15 mouse cellular contexts compared by ENCODE assay signal in the genomic region with DNA sequence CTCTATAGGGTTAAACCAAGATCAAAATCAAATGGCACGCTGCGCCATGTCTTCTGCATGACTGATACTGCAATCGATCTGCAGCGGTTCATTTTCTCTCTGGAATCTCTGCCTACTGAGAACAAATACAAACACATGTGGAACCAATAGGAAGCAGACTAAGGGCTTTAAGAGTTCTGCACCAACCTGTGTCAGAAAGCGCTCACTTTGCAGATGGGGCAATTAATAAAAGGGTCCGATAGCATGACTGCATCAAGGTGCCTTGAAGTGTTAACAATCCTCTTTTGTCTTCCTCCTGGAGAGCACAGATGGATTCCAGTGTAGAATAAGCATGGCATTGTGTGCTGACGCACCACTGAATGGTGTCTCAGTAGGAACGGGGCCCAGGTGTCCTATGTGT.
DNase-seq lines count a peak whose midpoint lies in the region; ATAC-seq and TF ChIP-seq lines count a peak whose summit lies in the region.
"Had no signal": no experiment of that assay in that cellular context is flagged by ENCODE, and none has a peak within 500 bp of the region (broad histone marks: within the 10 kb centered on the region; RNA-seq: fewer than 3 reads in every experiment).

No protein-coding gene starts in this region.

- no peak overlapping the region for H3K9ac ChIP-seq in forebrain, embryonic 12.5 days
- no peak overlapping the region for H3K9ac ChIP-seq in forebrain, postnatal 0 days
- H3K9ac ChIP-seq in midbrain, embryonic 11.5 days (ENCODE audit: low read length) = no peak overlapping the region
- no peak overlapping the region for H3K9ac ChIP-seq in midbrain, postnatal 0 days (replicated peaks; ENCODE audit: low read length, poor library complexity, severe bottlenecking)
- H3K9ac ChIP-seq: limb, embryonic 15.5 days; lung, embryonic 14.5 days had no signal

- ATAC-seq in forebrain, embryonic 12.5 days (ENCODE audit: low FRiP score) = peak; percentile 44; the same call in 1 of the 2 replicates
- no peak for ATAC-seq in forebrain, postnatal 0 days
- peak; percentile 40; the same call in 1 of the 2 replicates for ATAC-seq in midbrain, embryonic 11.5 days (ENCODE audit: low FRiP score)
- no peak; the same call in 1 of the 2 replicates for ATAC-seq in midbrain, postnatal 0 days (ENCODE audit: low FRiP score)
- ATAC-seq in frontal cortex, adult (ENCODE audit: low TSS enrichment) = no peak

- no peaks in the 10 kb centered on the region for H3K9me3 ChIP-seq in forebrain, embryonic 12.5 days
- no peaks in the 10 kb centered on the region for H3K9me3 ChIP-seq in forebrain, postnatal 0 days (ENCODE audit: low read length)
- H3K9me3 ChIP-seq in midbrain, embryonic 11.5 days (ENCODE audit: control insufficient read depth, low read length) = no peaks in the 10 kb centered on the region
- H3K9me3 ChIP-seq in midbrain, postnatal 0 days (ENCODE audit: low read length) = no peaks in the 10 kb centered on the region
- no peaks in the 10 kb centered on the region for H3K9me3 ChIP-seq in limb, embryonic 10.5 days (replicated peaks)
- H3K9me3 ChIP-seq: limb, embryonic 15.5 days had no signal

- no peak overlapping the region for H3K4me2 ChIP-seq in forebrain, embryonic 12.5 days
- no peak overlapping the region for H3K4me2 ChIP-seq in forebrain, postnatal 0 days (ENCODE audit: low read depth)
- no peak overlapping the region for H3K4me2 ChIP-seq in midbrain, embryonic 11.5 days
- H3K4me2 ChIP-seq in midbrain, postnatal 0 days (ENCODE audit: low read depth, low read length, poor library complexity, severe bottlenecking) = no peak overlapping the region
- H3K4me2 ChIP-seq: limb, embryonic 15.5 days; lung, embryonic 14.5 days had no signal

- 27% methylated on average over 8 of the region's 8 CpGs for WGBS in forebrain, embryonic 12.5 days
- WGBS in forebrain, postnatal 0 days = 29% methylated on average over 8 of the region's 8 CpGs
- WGBS in midbrain, embryonic 11.5 days = 59% methylated on average over 8 of the region's 8 CpGs
- WGBS in midbrain, postnatal 0 days = 67% methylated on average over 8 of the region's 8 CpGs
- 45% methylated on average over 8 of the region's 8 CpGs for whole genome bisulfite sequencing in limb, embryonic 10.5 days

- no peak for DNase-seq in forebrain, postnatal 0 days
- DNase-seq in midbrain, embryonic 11.5 days (ENCODE audit: low spot score, missing footprints) = no peak
- DNase-seq in midbrain, postnatal 0 days (ENCODE audit: low spot score) = no peak
- no peak for DNase-seq in limb, embryonic 10.5 days (ENCODE audit: low spot score)
- DNase-seq in retina, postnatal 1 day = peak; percentile 49
- DNase-seq in kidney, adult 11 months = no peak
- DNase-seq: adrenal gland, postnatal 25 days; cerebellum, postnatal 36 days; heart, adult 2 months; kidney, postnatal 36 days; lung, embryonic 14.5 days; right cerebral cortex, postnatal 25 days had no signal

- no peak overlapping the region for H3K4me3 ChIP-seq in forebrain, embryonic 12.5 days (replicated peaks)
- H3K4me3 ChIP-seq in forebrain, postnatal 0 days (ENCODE audit: low read depth, low read length) = no peak overlapping the region
- no peak overlapping the region for H3K4me3 ChIP-seq in midbrain, embryonic 11.5 days (ENCODE audit: low read depth, low read length)
- H3K4me3 ChIP-seq in midbrain, postnatal 0 days (ENCODE audit: low read depth, low read length) = no peak overlapping the region
- H3K4me3 ChIP-seq in limb, embryonic 10.5 days = no peak overlapping the region
- H3K4me3 ChIP-seq: heart, adult 2 months; limb, embryonic 15.5 days had no signal

- no peaks in the 10 kb centered on the region for H3K27me3 ChIP-seq in forebrain, embryonic 12.5 days
- no peaks in the 10 kb centered on the region for H3K27me3 ChIP-seq in forebrain, postnatal 0 days (ENCODE audit: insufficient read depth, low read length)
- H3K27me3 ChIP-seq in midbrain, embryonic 11.5 days (ENCODE audit: control insufficient read depth, insufficient read depth, low read length) = no peaks in the 10 kb centered on the region
- H3K27me3 ChIP-seq in midbrain, postnatal 0 days (ENCODE audit: insufficient read depth, low read length) = no peaks in the 10 kb centered on the region
- H3K27me3 ChIP-seq in limb, embryonic 10.5 days (ENCODE audit: low read depth, poor library complexity, severe bottlenecking) = peaks cover 9% of the 10 kb centered on the region; the same call in 1 of the 2 replicates
- H3K27me3 ChIP-seq: limb, embryonic 15.5 days had no signal

- no peak for TF ChIP-seq CTCF in forebrain, postnatal 0 days (IDR thresholded peaks at IDR 0.05; ENCODE audit: low read depth)
- TF ChIP-seq CTCF in midbrain, postnatal 0 days (IDR thresholded peaks at IDR 0.05) = no peak

- no peak overlapping the region for H3K27ac ChIP-seq in forebrain, embryonic 12.5 days
- H3K27ac ChIP-seq in forebrain, postnatal 0 days (ENCODE audit: low read depth, low read length) = no peak overlapping the region
- H3K27ac ChIP-seq in midbrain, embryonic 11.5 days (ENCODE audit: low read depth, low read length) = no peak overlapping the region
- no peak overlapping the region for H3K27ac ChIP-seq in midbrain, postnatal 0 days (ENCODE audit: low read depth, low read length)
- peak overlapping the region; percentile 7; the same call in 1 of the 2 replicates for H3K27ac ChIP-seq in limb, embryonic 10.5 days
- H3K27ac ChIP-seq: heart, adult 2 months; limb, embryonic 15.5 days had no signal

- H3K36me3 ChIP-seq in forebrain, embryonic 12.5 days (replicated peaks) = no peaks in the 10 kb centered on the region
- H3K36me3 ChIP-seq in forebrain, postnatal 0 days (ENCODE audit: insufficient read depth) = no peaks in the 10 kb centered on the region
- H3K36me3 ChIP-seq in midbrain, embryonic 11.5 days (ENCODE audit: control insufficient read depth, insufficient read depth, low read length) = no peaks in the 10 kb centered on the region
- H3K36me3 ChIP-seq in midbrain, postnatal 0 days (ENCODE audit: insufficient read depth, low read length) = no peaks in the 10 kb centered on the region
- no peaks in the 10 kb centered on the region for H3K36me3 ChIP-seq in limb, embryonic 10.5 days
- H3K36me3 ChIP-seq: limb, embryonic 15.5 days had no signal

- H3K4me1 ChIP-seq in forebrain, embryonic 12.5 days = peaks cover 12% of the 10 kb centered on the region
- no peaks in the 10 kb centered on the region for H3K4me1 ChIP-seq in forebrain, postnatal 0 days (ENCODE audit: insufficient read depth)
- no peaks in the 10 kb centered on the region for H3K4me1 ChIP-seq in midbrain, embryonic 11.5 days (ENCODE audit: control insufficient read depth, insufficient read depth, low read length)
- no peaks in the 10 kb centered on the region for H3K4me1 ChIP-seq in midbrain, postnatal 0 days (ENCODE audit: insufficient read depth, low read length)
- H3K4me1 ChIP-seq in limb, embryonic 10.5 days = peaks cover 21% of the 10 kb centered on the region

Comparison
In these comparisons a context has a peak if more than half of its experiments do, and no peak if none do; other contexts are left out.
1. ATAC-seq: peak in forebrain, embryonic 12.5 days (single experiment) and midbrain, embryonic 11.5 days (single experiment); none in forebrain, postnatal 0 days (single experiment), midbrain, postnatal 0 days (single experiment) and frontal cortex, adult (single experiment).